Mouse (Mus musculus): ENCODE data around the gene Olfr488. TPM values are rescaled to one million over a fixed set of nuclear protein-coding genes. Genes with fewer than 3 reads are reported as not detected.
"Not testable (repeated sequence)": the region's sequence is repeated elsewhere in the genome, so short reads cannot be mapped to it uniquely, and the experiment has no call there.

Gene Olfr488
- polyA plus RNA-seq (2017; shearing (Covaris generic)): under 1 TPM in 1 of 2 experiments, not detected in 1; 0.09 TPM

GRCm38 (mm10) chr7:108258247-108258646 lies at the start of gene Olfr488:
TSS of gene Olfr488 (minus strand) at chr7:108258347.
- ATAC-seq: no peak

- no peak for ATAC-seq
Measured at GRCm38 (mm10) chr7:108288834-108289233, 30.7 kb upstream of the Olfr488 start, which contains the start of gene Olfr490. TSS of gene Olfr490 (minus strand) at chr7:108288934.

- ATAC-seq: no peak
Measured at GRCm38 (mm10) chr7:108233551-108233950, 24.6 kb downstream of the Olfr488 start.

GRCm38 (mm10) chr7:108214536-108214935 lies 43.6 kb downstream of the Olfr488 start, which contains the start of gene Olfr487:
TSS of gene Olfr487 (minus strand) at chr7:108214636.
- ATAC-seq: not testable (repeated sequence)

Other genes starting within 250 kb of the Olfr488 start
- gene Olfr478, start 224.4 kb downstream of the Olfr488 start, polyA plus RNA-seq (2017; shearing (Covaris generic)): not detected
- gene Olfr479, start 207.7 kb downstream of the Olfr488 start, polyA plus RNA-seq (2017; shearing (Covaris generic)): not detected
- not detected for gene Olfr480, start 191.0 kb downstream of the Olfr488 start, polyA plus RNA-seq (2017; shearing (Covaris generic))
- gene Olfr481, start 178.5 kb downstream of the Olfr488 start, polyA plus RNA-seq (2017; shearing (Covaris generic)): under 1 TPM in 1 of 2 experiments, not detected in 1; 0.28 TPM
- not detected for gene Olfr482, start 160.8 kb downstream of the Olfr488 start, polyA plus RNA-seq (2017; shearing (Covaris generic))
- under 1 TPM in 1 of 2 experiments, not detected in 1; 0.12 TPM for gene Olfr483, start 157.5 kb downstream of the Olfr488 start, polyA plus RNA-seq (2017; shearing (Covaris generic))
- gene Olfr484, start 130.9 kb downstream of the Olfr488 start, polyA plus RNA-seq (2017; shearing (Covaris generic)): not detected
- gene Olfr485, start 98.5 kb downstream of the Olfr488 start, polyA plus RNA-seq (2017; shearing (Covaris generic)): not detected
- not detected for gene Olfr486, start 85.6 kb downstream of the Olfr488 start, polyA plus RNA-seq (2017; shearing (Covaris generic))
- gene Olfr487, start 43.7 kb downstream of the Olfr488 start, polyA plus RNA-seq (2017; shearing (Covaris generic)): not detected
- not detected for gene Olfr490, start 30.6 kb upstream of the Olfr488 start, polyA plus RNA-seq (2017; shearing (Covaris generic))
- not detected for gene Olfr491, start 55.1 kb upstream of the Olfr488 start, polyA plus RNA-seq (2017; shearing (Covaris generic))
- gene Olfr492, start 65.3 kb upstream of the Olfr488 start, polyA plus RNA-seq (2017; shearing (Covaris generic)): not detected
- gene Olfr493, start 88.6 kb upstream of the Olfr488 start, polyA plus RNA-seq (2017; shearing (Covaris generic)): not detected
- not detected for gene Olfr494, start 107.0 kb upstream of the Olfr488 start, polyA plus RNA-seq (2017; shearing (Covaris generic))
- not detected for gene Olfr495, start 134.8 kb upstream of the Olfr488 start, polyA plus RNA-seq (2017; shearing (Covaris generic))
- not detected for gene Olfr497, start 162.1 kb upstream of the Olfr488 start, polyA plus RNA-seq (2017; shearing (Covaris generic))
- not detected for gene Olfr498, start 207.0 kb upstream of the Olfr488 start, polyA plus RNA-seq (2017; shearing (Covaris generic))